Mouse (Mus musculus): ENCODE measurements around the gene Prr5l.

DNA sequence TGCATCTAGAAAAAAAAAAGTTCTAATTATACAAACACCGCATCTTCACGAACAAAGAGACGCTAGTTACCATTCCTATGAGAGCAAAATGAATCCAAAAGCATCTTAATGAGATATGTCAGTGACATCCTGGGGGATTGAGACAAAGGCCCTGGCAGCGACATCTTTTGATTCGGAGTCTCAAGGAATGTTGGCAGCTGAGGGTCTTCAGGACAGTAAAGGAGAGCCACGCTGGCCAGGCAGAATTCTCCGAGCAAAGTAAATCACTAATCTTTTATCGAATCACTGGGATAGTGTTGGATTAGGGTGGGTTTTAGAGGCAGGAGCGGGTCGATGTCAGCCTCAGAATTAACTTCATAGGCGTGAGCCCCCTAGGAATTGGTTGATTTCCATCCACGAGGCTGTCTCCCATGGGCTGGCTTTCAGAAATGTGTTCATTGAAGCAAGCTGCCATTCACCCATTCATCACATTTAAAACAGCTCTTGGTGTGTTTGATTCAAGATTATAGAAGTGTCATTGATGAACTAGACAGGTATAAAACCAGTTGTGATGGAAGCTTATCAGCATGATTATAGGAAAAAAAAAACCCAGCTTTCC is 42.9 kb upstream of the Prr5l start:
- no peak for TF ChIP-seq CTCF (IDR thresholded peaks at IDR 0.05; ENCODE audit: low read depth, low read length)
- TF ChIP-seq POLR2A (IDR thresholded peaks at IDR 0.05; ENCODE audit: borderline replicate concordance, low read depth, low read length): no peak

Data from bone marrow macrophage, adult 2 months (primary cell).